Mouse (Mus musculus) forebrain, embryonic 11.5 days (tissue): Measurements from ENCODE around the gene Casc4. TPM values are rescaled to one million over a fixed set of nuclear protein-coding genes. Genes with fewer than 3 reads are reported as not detected.
"Not testable (repeated sequence)": the region's sequence is repeated elsewhere in the genome, so short reads cannot be mapped to it uniquely, and the experiment has no call there.

Experiments
- ATAC-seq: fragments of 200-750 bp; cut with Nextera tagmentation; replicated peaks from 2 replicates; pipeline ENCODE4 v1.8.0; 2017; ENCODE audit warnings: moderate TSS enrichment; ENCODE audit not compliant: low FRiP score
- DNase-seq: peaks from one replicate; pipeline ENCODE4 v3.0.0-alpha.2; 2017; ENCODE audit warnings: low spot score
- H3K27ac ChIP-seq: fragments of 300-500 bp; sonication (generic); 2 replicates; pipeline ENCODE4 v1.5.1; 2014; ENCODE audit warnings: low read depth, low read length
- H3K27me3 ChIP-seq: fragments of 300-500 bp; sonication (generic); 2 replicates; pipeline ENCODE4 v1.6.1; 2014; ENCODE audit warnings: mild to moderate bottlenecking, low read length, mixed read lengths; ENCODE audit not compliant: control insufficient read depth, insufficient read depth
- H3K36me3 ChIP-seq: fragments of 300-500 bp; sonication (generic); 2 replicates; pipeline ENCODE4 v1.6.1; 2014; ENCODE audit warnings: mild to moderate bottlenecking, low read length, moderate library complexity, mixed read lengths; ENCODE audit not compliant: control insufficient read depth, insufficient read depth
- H3K4me1 ChIP-seq: fragments of 300-500 bp; sonication (generic); replicated peaks from 2 replicates; pipeline ENCODE4 v1.6.1; 2014; ENCODE audit warnings: low read length, mixed read lengths; ENCODE audit not compliant: control insufficient read depth, insufficient read depth
- H3K4me2 ChIP-seq: fragments of 300-500 bp; sonication (generic); 2 replicates; pipeline ENCODE4 v1.6.1; 2014; ENCODE audit warnings: low read depth, mild to moderate bottlenecking, low read length, moderate library complexity, mixed read lengths; ENCODE audit not compliant: severe bottlenecking
- H3K4me3 ChIP-seq: fragments of 300-500 bp; sonication (generic); 2 replicates; pipeline ENCODE4 v1.5.1; 2014; ENCODE audit warnings: low read depth, low read length
- H3K9ac ChIP-seq: fragments of 300-500 bp; sonication (generic); 2 replicates; pipeline ENCODE4 v1.6.1; 2014; ENCODE audit warnings: low read length
- H3K9me3 ChIP-seq: fragments of 300-500 bp; sonication (generic); 2 replicates; pipeline ENCODE4 v1.6.1; 2016; ENCODE audit warnings: low read length, mixed read lengths; ENCODE audit not compliant: control insufficient read depth
- WGBS: fragments of 180-500 bp; shearing (Covaris S2); extraction: QIAGEN DNeasy Blood & Tissue Kit; methylation state at CpG from one replicate; pipeline ENCODE4 v1.1.7; 2014; 5-methylcytosine and 5-hydroxymethylcytosine counted together
- polyA plus RNA-seq: library from polyadenylated mRNA; unstranded; fragments of >200 nt; fragmentation: Nextera tagmentation; extraction: Ambion mirVana; gene quantifications from 2 replicates; pipeline ENCODE4 v1.2.1, GENCODE M21; 2014

Gene Casc4
- polyA plus RNA-seq, 1 experiment from 2014 or later, result 25.0 TPM

- 89% methylated on average over 1 of the region's 1 CpGs for WGBS
- no peak for DNase-seq
- no peak overlapping the region for H3K4me2 ChIP-seq
These were observed 19.6 kb downstream of the Casc4 start for GRCm38 (mm10) chr2:121886406-121886805.

GRCm38 (mm10) chr2:121888720-121889497 is 22.1 kb downstream of the Casc4 start:
- H3K27ac ChIP-seq, result no peak overlapping the region
- ATAC-seq (no peak), DNase-seq (no peak)
- H3K4me2 ChIP-seq, result no peak overlapping the region
- no peaks in the 10 kb centered on the region for H3K9me3 ChIP-seq
- no peaks in the 10 kb centered on the region for H3K36me3 ChIP-seq
- no peak overlapping the region for H3K9ac ChIP-seq
- 81% methylated on average over 3 of the region's 3 CpGs for WGBS
- no peak overlapping the region for H3K4me3 ChIP-seq
- no peaks in the 10 kb centered on the region for H3K4me1 ChIP-seq
- H3K27me3 ChIP-seq, result no peaks in the 10 kb centered on the region

More at GRCm38 (mm10) chr2:121886406-121886805, 19.6 kb downstream of the Casc4 start:
- no peaks in the 10 kb centered on the region for H3K9me3 ChIP-seq
- no peaks in the 10 kb centered on the region for H3K27me3 ChIP-seq
- no peak overlapping the region for H3K9ac ChIP-seq
- H3K27ac ChIP-seq, result no peak overlapping the region
- H3K36me3 ChIP-seq, result no peaks in the 10 kb centered on the region
- ATAC-seq, result no peak
- H3K4me3 ChIP-seq, result no peak overlapping the region
- H3K4me1 ChIP-seq, result no peaks in the 10 kb centered on the region

- no peak for ATAC-seq
- Histone ChIP-seq H3K9ac (no peak overlapping the region), H3K4me3 (no peak overlapping the region), H3K36me3 (no peaks in the 10 kb centered on the region), H3K27me3 (no peaks in the 10 kb centered on the region), H3K4me2 (no peak overlapping the region), H3K4me1 (no peaks in the 10 kb centered on the region), H3K27ac (no peak overlapping the region), H3K9me3 (no peaks in the 10 kb centered on the region)
- WGBS, result 92% methylated on average over 2 of the region's 2 CpGs
- DNase-seq, result no peak
These were observed 28.5 kb downstream of the Casc4 start for GRCm38 (mm10) chr2:121895261-121895660.

- H3K9ac ChIP-seq, result no peak overlapping the region
- no peak for ATAC-seq
These were observed 30.1 kb downstream of the Casc4 start for GRCm38 (mm10) chr2:121896825-121897224.

GRCm38 (mm10) chr2:121909975-121910374 is 43.2 kb downstream of the Casc4 start:
- no peak overlapping the region for H3K27ac ChIP-seq
- H3K9me3 ChIP-seq, result no peaks in the 10 kb centered on the region
- DNase-seq, result no peak
- no peak overlapping the region for H3K4me3 ChIP-seq
- WGBS, result 88% methylated on average over 3 of the region's 3 CpGs
- H3K27me3 ChIP-seq, result no peaks in the 10 kb centered on the region
- no peaks in the 10 kb centered on the region for H3K4me1 ChIP-seq
- ATAC-seq, result no peak
- H3K4me2 ChIP-seq, result no peak overlapping the region
- no peaks in the 10 kb centered on the region; the same call in 1 of the 2 replicates for H3K36me3 ChIP-seq
- no peak overlapping the region for H3K9ac ChIP-seq

More at GRCm38 (mm10) chr2:121896825-121897224, 30.1 kb downstream of the Casc4 start:
- H3K27ac ChIP-seq, result no peak overlapping the region
- WGBS, result 89% methylated on average over 1 of the region's 1 CpGs
- H3K4me1 ChIP-seq, result no peaks in the 10 kb centered on the region
- H3K36me3 ChIP-seq, result no peaks in the 10 kb centered on the region
- H3K27me3 ChIP-seq, result no peaks in the 10 kb centered on the region
- no peak for DNase-seq
- H3K9me3 ChIP-seq, result no peaks in the 10 kb centered on the region
- H3K4me2 ChIP-seq, result no peak overlapping the region
- H3K4me3 ChIP-seq, result no peak overlapping the region

GRCm38 (mm10) chr2:121916047-121916970 is 49.5 kb downstream of the Casc4 start:
- H3K27me3 ChIP-seq, result no peaks in the 10 kb centered on the region
- no peaks in the 10 kb centered on the region for H3K4me1 ChIP-seq
- H3K9ac ChIP-seq, result no peak overlapping the region
- no peak overlapping the region for H3K27ac ChIP-seq
- H3K36me3 ChIP-seq, result no peaks in the 10 kb centered on the region; the same call in 1 of the 2 replicates
- 95% methylated on average over 5 of the region's 5 CpGs for WGBS
- no peak overlapping the region for H3K4me2 ChIP-seq
- DNase-seq (no peak), ATAC-seq (no peak)
- H3K4me3 ChIP-seq, result no peak overlapping the region
- H3K9me3 ChIP-seq, result no peaks in the 10 kb centered on the region

GRCm38 (mm10) chr2:121937624-121938023 is 70.9 kb downstream of the Casc4 start:
- not testable (repeated sequence) for H3K36me3 ChIP-seq, H3K27me3 ChIP-seq, H3K4me1 ChIP-seq, H3K27ac ChIP-seq, H3K9me3 ChIP-seq, H3K4me2 ChIP-seq, H3K4me3 ChIP-seq, ATAC-seq, DNase-seq, H3K9ac ChIP-seq
- 81% methylated on average over 2 of the region's 2 CpGs for WGBS

GRCm38 (mm10) chr2:121943364-121943763 is 76.6 kb downstream of the Casc4 start:
- DNase-seq (no peak), ATAC-seq (no peak)
- Histone ChIP-seq H3K27ac (no peak overlapping the region), H3K9ac (no peak overlapping the region), H3K27me3 (no peaks in the 10 kb centered on the region), H3K9me3 (no peaks in the 10 kb centered on the region), H3K4me1 (no peaks in the 10 kb centered on the region), H3K4me3 (no peak overlapping the region), H3K36me3 (no peaks in the 10 kb centered on the region), H3K4me2 (no peak overlapping the region)
- WGBS, result 75% methylated on average over 3 of the region's 3 CpGs
